Mouse (Mus musculus): Measurements from ENCODE around the gene Dgkd. TPM values are rescaled to one million over a fixed set of nuclear protein-coding genes. Genes with fewer than 3 reads are reported as not detected.

Dgkd gene
- polyA plus RNA-seq, 1 experiment: 47.1 TPM

DNA sequence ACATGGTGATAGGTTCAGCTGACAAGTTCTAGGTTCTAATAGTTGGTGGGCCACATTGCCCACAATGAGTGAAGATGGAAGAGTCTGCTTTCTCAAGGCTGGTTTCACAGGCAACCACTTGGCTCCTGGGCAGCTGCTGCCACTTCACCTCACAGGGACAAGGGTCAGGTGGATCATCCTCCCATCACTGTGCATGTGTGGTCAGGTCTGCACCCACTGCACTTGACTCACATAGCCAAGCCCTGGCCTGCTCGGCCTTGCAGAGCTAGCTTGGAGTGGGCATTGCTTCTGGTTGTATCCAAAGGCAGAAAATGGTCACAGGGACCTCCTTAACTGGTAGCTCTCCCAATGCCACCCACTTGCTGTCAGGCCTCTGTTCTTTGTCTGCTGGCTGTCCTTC is 88.7 kb downstream of the Dgkd start:
- TF ChIP-seq CTCF (IDR thresholded peaks at IDR 0.05; ENCODE audit: extremely low read depth, insufficient read length, insufficient replicate concordance, low read depth, low read length) (no peak), POLR2A (IDR thresholded peaks at IDR 0.05; ENCODE audit: low read depth, low read length) (no peak)
- H3K36me3 ChIP-seq (ENCODE audit: control insufficient read depth, insufficient read depth, low read length): peaks cover 92% of the 10 kb centered on the region
- no peak overlapping the region for H3K4me3 ChIP-seq (ENCODE audit: low read depth, low read length)
- no peak overlapping the region for H3K27ac ChIP-seq (ENCODE audit: insufficient read depth, low read depth, low read length)
- 85% methylated on average over 1 of the region's 1 CpGs for WGBS
- H3K27me3 ChIP-seq (ENCODE audit: control insufficient read depth, insufficient read depth, low read length): no peaks in the 10 kb centered on the region
- no peaks in the 10 kb centered on the region for H3K4me1 ChIP-seq (ENCODE audit: control insufficient read depth, insufficient read depth, insufficient read length, low read length)

- H3K4me3 ChIP-seq (ENCODE audit: low read depth, low read length): no peak overlapping the region
- H3K27ac ChIP-seq (ENCODE audit: insufficient read depth, low read depth, low read length): no peak overlapping the region
- no peaks in the 10 kb centered on the region for H3K27me3 ChIP-seq (ENCODE audit: control insufficient read depth, insufficient read depth, low read length)
- no peaks in the 10 kb centered on the region for H3K4me1 ChIP-seq (ENCODE audit: control insufficient read depth, insufficient read depth, insufficient read length, low read length)
- TF ChIP-seq CTCF (IDR thresholded peaks at IDR 0.05; ENCODE audit: extremely low read depth, insufficient read length, insufficient replicate concordance, low read depth, low read length) (no peak), POLR2A (IDR thresholded peaks at IDR 0.05; ENCODE audit: low read depth, low read length) (no peak)
- WGBS: 80% methylated on average over 6 of the region's 6 CpGs
- H3K36me3 ChIP-seq (ENCODE audit: control insufficient read depth, insufficient read depth, low read length): peaks cover 75% of the 10 kb centered on the region
Measured at GRCm38 (mm10) chr1:87947681-87948091, 94.6 kb downstream of the Dgkd start.

DNA sequence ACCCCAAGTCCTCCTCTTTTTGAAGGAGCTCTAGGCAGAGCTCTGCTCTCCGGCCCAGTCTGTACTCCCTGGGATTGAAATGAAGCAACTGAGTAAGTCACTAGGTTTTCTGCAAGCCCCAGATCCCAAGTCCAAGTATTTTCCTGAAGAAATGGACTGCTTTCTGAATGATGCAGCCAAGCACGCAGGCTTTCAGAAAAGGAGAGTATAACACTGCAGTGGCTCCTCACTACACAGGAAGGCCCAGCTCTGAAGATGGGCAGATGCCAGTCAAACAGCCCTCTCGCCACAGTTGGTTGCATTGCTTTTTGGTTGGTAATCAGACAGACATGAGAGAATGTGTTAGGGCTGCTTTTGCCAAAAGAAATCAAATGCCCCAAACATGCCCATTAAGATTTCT is 98.6 kb downstream of the Dgkd start:
- TF ChIP-seq CTCF (IDR thresholded peaks at IDR 0.05; ENCODE audit: extremely low read depth, insufficient read length, insufficient replicate concordance, low read depth, low read length) (no peak), POLR2A (IDR thresholded peaks at IDR 0.05; ENCODE audit: low read depth, low read length) (no peak)
- 91% methylated on average over 3 of the region's 3 CpGs for WGBS
- H3K4me1 ChIP-seq (ENCODE audit: control insufficient read depth, insufficient read depth, insufficient read length, low read length): no peaks in the 10 kb centered on the region; the same call in 1 of the 2 replicates
- H3K36me3 ChIP-seq (ENCODE audit: control insufficient read depth, insufficient read depth, low read length): peaks cover 59% of the 10 kb centered on the region
- no peak overlapping the region for H3K4me3 ChIP-seq (ENCODE audit: low read depth, low read length)
- H3K27me3 ChIP-seq (ENCODE audit: control insufficient read depth, insufficient read depth, low read length): no peaks in the 10 kb centered on the region
- no peak overlapping the region for H3K27ac ChIP-seq (ENCODE audit: insufficient read depth, low read depth, low read length)

GRCm38 (mm10) chr1:87953073-87953472 is 100.0 kb downstream of the Dgkd start:
- Histone ChIP-seq H3K36me3 (ENCODE audit: control insufficient read depth, insufficient read depth, low read length) (peaks cover 58% of the 10 kb centered on the region), H3K4me1 (ENCODE audit: control insufficient read depth, insufficient read depth, insufficient read length, low read length) (no peaks in the 10 kb centered on the region; the same call in 1 of the 2 replicates), H3K27me3 (ENCODE audit: control insufficient read depth, insufficient read depth, low read length) (no peaks in the 10 kb centered on the region), H3K27ac (ENCODE audit: insufficient read depth, low read depth, low read length) (no peak overlapping the region), H3K4me3 (ENCODE audit: low read depth, low read length) (no peak overlapping the region)
- 50% methylated on average over 3 of the region's 3 CpGs for WGBS
- TF ChIP-seq CTCF (IDR thresholded peaks at IDR 0.05; ENCODE audit: extremely low read depth, insufficient read length, insufficient replicate concordance, low read depth, low read length) (no peak), POLR2A (IDR thresholded peaks at IDR 0.05; ENCODE audit: low read depth, low read length) (no peak)

- Histone ChIP-seq H3K27ac (ENCODE audit: insufficient read depth, low read depth, low read length) (no peak overlapping the region), H3K36me3 (ENCODE audit: control insufficient read depth, insufficient read depth, low read length) (peaks cover 42% of the 10 kb centered on the region), H3K4me1 (ENCODE audit: control insufficient read depth, insufficient read depth, insufficient read length, low read length) (no peaks in the 10 kb centered on the region), H3K4me3 (ENCODE audit: low read depth, low read length) (no peak overlapping the region), H3K27me3 (ENCODE audit: control insufficient read depth, insufficient read depth, low read length) (no peaks in the 10 kb centered on the region)
- 100% methylated on average over 1 of the region's 1 CpGs for WGBS
- TF ChIP-seq POLR2A (IDR thresholded peaks at IDR 0.05; ENCODE audit: low read depth, low read length): no peak
- no peak for TF ChIP-seq CTCF (IDR thresholded peaks at IDR 0.05; ENCODE audit: extremely low read depth, insufficient read length, insufficient replicate concordance, low read depth, low read length)
Measured at GRCm38 (mm10) chr1:87958931-87959330, 105.8 kb downstream of the Dgkd start.

GRCm38 (mm10) chr1:87959532-87959931 is 106.4 kb downstream of the Dgkd start:
- Histone ChIP-seq H3K4me1 (ENCODE audit: control insufficient read depth, insufficient read depth, insufficient read length, low read length) (no peaks in the 10 kb centered on the region), H3K4me3 (ENCODE audit: low read depth, low read length) (no peak overlapping the region), H3K27ac (ENCODE audit: insufficient read depth, low read depth, low read length) (no peak overlapping the region), H3K36me3 (ENCODE audit: control insufficient read depth, insufficient read depth, low read length) (peaks cover 42% of the 10 kb centered on the region), H3K27me3 (ENCODE audit: control insufficient read depth, insufficient read depth, low read length) (no peaks in the 10 kb centered on the region)
- no peak for TF ChIP-seq CTCF (IDR thresholded peaks at IDR 0.05; ENCODE audit: extremely low read depth, insufficient read length, insufficient replicate concordance, low read depth, low read length)
- TF ChIP-seq POLR2A (IDR thresholded peaks at IDR 0.05; ENCODE audit: low read depth, low read length): no peak
- WGBS: 82% methylated on average over 4 of the region's 4 CpGs

DNA sequence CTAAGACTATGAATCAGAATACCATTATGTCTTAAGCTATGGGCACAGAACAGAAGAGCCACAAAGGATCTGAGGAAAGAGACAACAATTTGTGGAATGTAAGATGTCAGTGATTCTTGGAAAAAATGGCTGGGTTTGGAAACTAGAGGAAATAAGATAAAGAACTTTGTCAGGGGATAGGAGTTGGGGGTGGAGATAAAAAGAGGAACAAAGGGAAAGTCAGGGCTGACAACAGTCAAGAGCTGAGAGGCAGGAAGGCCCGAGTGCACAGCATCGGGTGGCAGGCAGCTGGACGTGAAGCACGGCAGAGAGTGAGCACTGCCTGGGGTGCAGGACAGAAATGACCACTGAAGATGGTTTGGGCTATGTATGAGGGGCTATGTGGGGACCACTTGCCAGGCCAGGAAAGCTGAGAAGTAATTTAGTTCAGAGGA is 106.9 kb downstream of the Dgkd start:
- 55% methylated on average over 4 of the region's 4 CpGs for WGBS
- Histone ChIP-seq H3K27me3 (ENCODE audit: control insufficient read depth, insufficient read depth, low read length) (no peaks in the 10 kb centered on the region), H3K4me3 (ENCODE audit: low read depth, low read length) (no peak overlapping the region), H3K36me3 (ENCODE audit: control insufficient read depth, insufficient read depth, low read length) (peaks cover 41% of the 10 kb centered on the region), H3K27ac (ENCODE audit: insufficient read depth, low read depth, low read length) (no peak overlapping the region), H3K4me1 (ENCODE audit: control insufficient read depth, insufficient read depth, insufficient read length, low read length) (no peaks in the 10 kb centered on the region)
- no peak for TF ChIP-seq POLR2A (IDR thresholded peaks at IDR 0.05; ENCODE audit: low read depth, low read length)
- TF ChIP-seq CTCF (IDR thresholded peaks at IDR 0.05; ENCODE audit: extremely low read depth, insufficient read length, insufficient replicate concordance, low read depth, low read length): no peak

Measured in small intestine, adult 2 months (tissue).